Mouse (Mus musculus): Measurements from ENCODE around the gene Ddc.

The Ddc gene

GRCm38 (mm10) chr11:11777796-11778195, 120.1 kb downstream of the Ddc start:
- DNase-seq (ENCODE audit: low spot score) = no peak

- no peak for DNase-seq (ENCODE audit: low spot score)
Measured at GRCm38 (mm10) chr11:11777246-11777645, 120.7 kb downstream of the Ddc start.

GRCm38 (mm10) chr11:11776822-11777174, 121.1 kb downstream of the Ddc start:
- no peak for DNase-seq (ENCODE audit: low spot score)

GRCm38 (mm10) chr11:11776071-11776821, 121.7 kb downstream of the Ddc start:
- DNase-seq (ENCODE audit: low spot score) = no peak

GRCm38 (mm10) chr11:11774893-11775292, 123.1 kb downstream of the Ddc start:
- no peak for DNase-seq (ENCODE audit: low spot score)

GRCm38 (mm10) chr11:11774384-11774783, 123.6 kb downstream of the Ddc start:
- no peak for DNase-seq (ENCODE audit: low spot score)

- DNase-seq (ENCODE audit: low spot score) = no peak
Measured at GRCm38 (mm10) chr11:11772196-11772595, 125.7 kb downstream of the Ddc start.

GRCm38 (mm10) chr11:11770691-11771090, 127.3 kb downstream of the Ddc start:
- DNase-seq (ENCODE audit: low spot score) = no peak

- DNase-seq (ENCODE audit: low spot score) = no peak
Measured at GRCm38 (mm10) chr11:11769281-11769680, 128.7 kb downstream of the Ddc start.

GRCm38 (mm10) chr11:11768057-11768456, 129.9 kb downstream of the Ddc start:
- DNase-seq (ENCODE audit: low spot score) = no peak

- DNase-seq (ENCODE audit: low spot score) = no peak
Measured at GRCm38 (mm10) chr11:11766736-11767135, 131.2 kb downstream of the Ddc start.

- DNase-seq (ENCODE audit: low spot score) = no peak
Measured at GRCm38 (mm10) chr11:11766105-11766504, 131.8 kb downstream of the Ddc start.

GRCm38 (mm10) chr11:11765414-11765813, 132.5 kb downstream of the Ddc start:
- DNase-seq (ENCODE audit: low spot score) = no peak
